Mouse (Mus musculus) small intestine, adult 2 months (tissue): ENCODE results near the gene Commd2.

Experiments used
- CTCF ChIP-seq: fragments of 200-500 bp; IDR thresholded peaks from 2 replicates; pipeline ENCODE4 v1.5.1; 2012; ENCODE audit warnings: low read depth, mild to moderate bottlenecking, control low read depth, inconsistent platforms, low read length, moderate library complexity, mixed read lengths; ENCODE audit not compliant: insufficient replicate concordance, insufficient read length; ENCODE audit errors: extremely low read depth
- POLR2A ChIP-seq: fragments of 200-500 bp; IDR thresholded peaks from 2 replicates; pipeline ENCODE4 v1.6.1; 2012; ENCODE audit warnings: low read depth, mild to moderate bottlenecking, control low read depth, inconsistent platforms, low read length, moderate library complexity

GRCm38 (mm10) chr3:57653646-57654045 lies 2.1 kb upstream of the Commd2 start:
- TF ChIP-seq POLR2A, result no peak
- no peak for TF ChIP-seq CTCF
